Mouse (Mus musculus) lung, adult 2 months (tissue): ENCODE data around the gene Ddx52.

Experiments
- CTCF ChIP-seq: fragments of 200-500 bp; IDR thresholded peaks from 2 replicates; pipeline ENCODE4 v1.5.1; 2011; ENCODE audit warnings: mild to moderate bottlenecking, low read length, control low read depth; ENCODE audit not compliant: insufficient read depth
- POLR2A ChIP-seq: fragments of 200-500 bp; IDR thresholded peaks from 2 replicates; pipeline ENCODE4 v1.6.1; 2011; ENCODE audit warnings: low read depth, mild to moderate bottlenecking, control low read depth, low read length, borderline replicate concordance; ENCODE audit errors: extremely low read depth

DNA sequence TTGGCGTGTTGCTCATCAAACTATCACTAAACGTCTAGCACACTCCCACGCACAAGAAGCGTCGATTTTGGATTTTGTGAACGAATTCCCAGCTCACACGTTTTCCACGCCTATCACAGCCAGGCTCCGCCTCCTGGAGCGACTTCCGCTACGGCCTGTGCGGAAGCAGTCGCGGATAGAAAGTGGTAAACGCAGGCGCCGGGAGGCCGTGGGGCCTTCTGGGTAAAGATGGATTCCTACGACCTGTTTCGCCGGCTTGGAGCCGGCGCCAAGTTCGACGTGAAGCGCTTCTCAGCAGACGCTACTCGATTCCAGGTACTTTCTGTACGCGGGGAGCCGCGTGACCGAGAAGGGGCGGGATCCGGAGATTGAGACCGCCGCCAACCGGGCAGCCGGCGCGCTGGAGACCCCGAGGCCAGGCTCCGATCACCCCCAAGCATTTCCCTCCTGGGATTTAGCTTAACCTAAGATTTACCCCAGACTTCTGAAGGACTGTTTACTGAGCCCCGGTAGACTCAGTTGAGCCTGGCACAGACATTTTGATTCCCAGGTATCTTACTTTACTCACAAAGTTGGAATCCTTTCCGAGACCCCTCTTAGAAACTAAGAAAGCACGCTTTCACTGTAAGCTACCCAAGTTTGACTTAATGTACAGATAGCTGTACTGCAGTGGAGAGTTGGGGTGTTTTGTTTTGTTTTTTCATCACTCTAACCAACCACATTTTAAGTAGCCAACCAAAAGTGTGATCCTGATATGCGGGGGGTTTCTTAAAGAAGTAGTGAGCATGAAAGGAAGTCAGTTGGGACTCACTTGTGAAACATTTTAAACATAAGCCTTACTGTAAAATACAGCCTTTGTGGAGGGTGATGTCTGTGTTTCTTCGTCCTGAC is at the start of gene Ddx52:
- TF ChIP-seq CTCF (no peak), POLR2A (peak; percentile 70; the same call in 1 of the 2 replicates)
